Mouse (Mus musculus) limb, embryonic 13.5 days (tissue): ENCODE results near the gene Smurf2. TPM values are rescaled to one million over a fixed set of nuclear protein-coding genes. Genes with fewer than 3 reads are reported as not detected.

Source experiments
- ATAC-seq: fragments of 200-750 bp; cut with Nextera tagmentation; 2 replicates; pipeline ENCODE4 v1.8.0; 2017; ENCODE audit warnings: low read depth, moderate number of reproducible peaks, moderate TSS enrichment; ENCODE audit not compliant: low FRiP score
- H3K27ac ChIP-seq: fragments of 300-500 bp; sonication (generic); 2 replicates; pipeline ENCODE4 v1.5.1; 2015; ENCODE audit warnings: inconsistent platforms, mild to moderate bottlenecking, moderate library complexity
- H3K27me3 ChIP-seq: fragments of 300-500 bp; sonication (generic); 2 replicates; pipeline ENCODE4 v1.6.1; 2015; ENCODE audit warnings: mild to moderate bottlenecking, inconsistent platforms
- H3K36me3 ChIP-seq: fragments of 300-500 bp; sonication (generic); 2 replicates; pipeline ENCODE4 v1.6.1; 2015; ENCODE audit warnings: inconsistent platforms, mild to moderate bottlenecking, moderate library complexity
- H3K4me1 ChIP-seq: fragments of 300-500 bp; sonication (generic); 2 replicates; pipeline ENCODE4 v1.6.1; 2015; ENCODE audit warnings: inconsistent platforms
- H3K4me2 ChIP-seq: fragments of 300-500 bp; sonication (generic); replicated peaks from 2 replicates; pipeline ENCODE4 v1.6.1; 2015; ENCODE audit warnings: inconsistent platforms, mild to moderate bottlenecking, moderate library complexity
- H3K4me3 ChIP-seq: fragments of 300-500 bp; sonication (generic); 2 replicates; pipeline ENCODE4 v1.5.1; 2015; ENCODE audit warnings: moderate library complexity, mild to moderate bottlenecking, inconsistent platforms
- H3K9ac ChIP-seq: fragments of 300-500 bp; sonication (generic); 2 replicates; pipeline ENCODE4 v1.6.1; 2015; ENCODE audit warnings: mild to moderate bottlenecking, inconsistent platforms
- H3K9me3 ChIP-seq: fragments of 300-500 bp; sonication (generic); 2 replicates; pipeline ENCODE4 v1.6.1; 2016; ENCODE audit warnings: inconsistent platforms
- WGBS: fragments of 180-500 bp; shearing (Covaris S2); methylation state at CpG from one replicate; pipeline ENCODE4 v1.1.7; 2015; 5-methylcytosine and 5-hydroxymethylcytosine counted together
- polyA plus RNA-seq: library from polyadenylated mRNA; unstranded; fragments of >200 nt; fragmentation: Nextera tagmentation; extraction: Ambion mirVana; gene quantifications from 2 replicates; pipeline ENCODE4 v1.2.1, GENCODE M21; 2015

The Smurf2 gene
- 14.5 and 15.8 TPM in 2 replicates for polyA plus RNA-seq

DNA sequence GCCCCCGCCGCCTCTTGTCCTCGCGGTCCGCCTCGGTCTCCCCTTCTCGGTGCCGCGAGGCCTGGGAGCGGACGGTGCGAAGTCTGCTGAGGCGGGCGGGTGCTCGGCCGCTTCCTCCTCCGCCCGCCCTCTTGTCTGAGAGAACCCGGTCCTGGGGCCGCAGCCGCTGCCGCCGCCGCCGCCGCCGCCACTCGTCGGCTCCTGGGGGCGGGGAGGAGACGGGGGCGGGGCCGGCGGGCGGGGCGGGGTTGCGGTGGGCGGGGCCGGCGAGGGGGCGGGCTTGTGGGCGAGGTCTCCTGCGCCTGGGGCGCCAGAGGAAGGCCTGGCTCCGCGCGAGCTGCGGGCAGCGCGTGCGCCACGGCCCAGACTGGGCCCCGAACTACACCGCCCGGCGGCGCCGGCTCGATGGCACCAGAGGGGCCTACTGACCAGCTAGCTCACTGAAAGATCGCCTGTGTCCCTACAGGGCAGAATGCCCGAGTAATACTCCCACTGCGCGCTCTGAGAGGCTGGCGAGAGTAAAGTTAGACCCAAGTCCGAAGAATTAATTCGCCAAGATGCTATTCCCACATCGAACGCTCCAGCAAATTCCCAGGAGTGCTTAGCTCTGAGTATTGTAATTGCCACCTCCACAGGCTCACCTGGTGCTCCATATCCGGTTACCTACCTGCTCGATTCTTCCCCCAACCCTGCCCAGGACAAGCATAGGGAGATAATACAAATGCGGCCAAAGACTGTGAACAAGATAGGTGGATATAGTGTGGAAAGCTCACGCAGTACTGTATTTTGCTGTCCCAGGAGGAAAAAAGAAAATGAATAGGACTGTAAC, at the start of gene Smurf2:
Smurf2 (minus strand) TSS at position 165 of the 829 bp plus-strand sequence.
- H3K4me3 ChIP-seq: peak within 1 kb of the TSS; percentile 93
- H3K27ac ChIP-seq: peak within 1 kb of the TSS; percentile 95
- H3K27me3 ChIP-seq: no peaks in the 10 kb centered on the region
- 4% methylated on average over 31 of the region's 72 CpGs for WGBS
- H3K9ac ChIP-seq: peak within 1 kb of the TSS; percentile 97
- H3K4me1 ChIP-seq: peaks cover 23% of the 10 kb centered on the region
- no peaks in the 10 kb centered on the region for H3K36me3 ChIP-seq
- no peaks in the 10 kb centered on the region for H3K9me3 ChIP-seq
- ATAC-seq: peak; percentile 96
- H3K4me2 ChIP-seq: peak within 1 kb of the TSS; percentile 88

DNA sequence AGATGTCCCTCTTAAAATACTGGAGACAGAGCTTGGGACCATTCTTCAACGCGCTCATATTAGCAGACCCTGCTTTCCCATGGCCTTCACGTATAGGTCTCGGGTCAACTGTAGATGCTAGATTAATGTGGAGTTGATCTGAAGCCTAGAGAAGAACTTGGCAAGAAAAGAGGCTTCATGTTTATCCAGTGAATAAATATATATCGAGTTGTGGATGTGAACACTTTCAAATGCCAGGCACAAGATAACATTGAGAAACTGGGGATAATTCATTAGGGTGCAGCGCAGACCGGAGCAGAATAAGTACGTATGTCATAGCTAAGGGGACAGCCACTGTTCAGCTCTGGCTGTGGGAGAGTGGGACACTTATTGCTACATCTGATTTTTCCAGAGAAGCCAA, 49.3 kb upstream of the Smurf2 start:
- 91% methylated on average over 8 of the region's 8 CpGs for WGBS
- no peak for ATAC-seq
- H3K4me2 ChIP-seq: no peak overlapping the region
- no peaks in the 10 kb centered on the region for H3K27me3 ChIP-seq
- no peak overlapping the region for H3K9ac ChIP-seq
- H3K9me3 ChIP-seq: no peaks in the 10 kb centered on the region
- no peak overlapping the region for H3K27ac ChIP-seq
- no peaks in the 10 kb centered on the region for H3K36me3 ChIP-seq
- no peak overlapping the region for H3K4me3 ChIP-seq
- no peaks in the 10 kb centered on the region for H3K4me1 ChIP-seq

DNA sequence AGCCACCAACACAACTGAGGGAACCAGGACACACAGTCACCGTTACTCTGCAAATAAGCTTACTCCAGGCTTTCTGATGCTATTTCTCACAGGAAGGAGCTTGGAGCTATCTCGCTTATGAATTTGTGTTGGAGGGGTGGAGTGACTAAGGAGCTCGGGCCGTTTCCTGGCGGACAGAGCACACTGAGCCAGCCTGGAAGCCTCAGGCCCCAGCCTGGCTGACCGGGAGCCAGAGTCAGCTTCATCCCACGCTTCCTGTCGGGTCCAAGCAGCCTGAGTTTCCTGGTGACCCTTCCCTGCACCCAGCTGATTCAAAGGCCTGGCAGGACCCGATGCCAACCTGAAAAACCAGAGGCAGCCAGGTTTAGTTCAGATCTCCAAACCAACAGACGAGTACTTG, 47.1 kb upstream of the Smurf2 start:
- Histone ChIP-seq H3K4me3 (no peak overlapping the region), H3K4me1 (no peaks in the 10 kb centered on the region), H3K27me3 (no peaks in the 10 kb centered on the region), H3K36me3 (no peaks in the 10 kb centered on the region), H3K4me2 (no peak overlapping the region), H3K9ac (no peak overlapping the region), H3K27ac (no peak overlapping the region), H3K9me3 (no peaks in the 10 kb centered on the region)
- ATAC-seq: no peak
- 62% methylated on average over 10 of the region's 10 CpGs for WGBS

DNA sequence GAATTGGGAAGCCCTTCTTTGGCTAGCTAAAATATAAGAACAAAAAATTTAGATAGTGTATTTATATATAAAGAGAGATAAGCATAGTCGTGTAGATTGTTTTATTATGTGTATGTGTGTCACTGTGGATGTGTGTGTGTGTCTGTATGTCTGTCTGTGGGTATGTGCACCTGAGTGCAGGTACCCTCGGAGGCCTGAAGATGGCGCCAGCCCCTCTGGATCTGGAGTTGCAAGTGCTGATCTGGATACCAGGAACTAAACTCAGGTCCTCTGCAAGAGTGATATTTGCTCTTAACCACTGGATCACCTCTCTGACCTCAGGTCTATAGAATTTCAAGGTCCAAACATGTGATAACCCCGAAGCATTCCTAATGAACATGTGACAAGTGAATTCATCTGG, 45.4 kb upstream of the Smurf2 start:
- Histone ChIP-seq H3K36me3 (no peaks in the 10 kb centered on the region), H3K27me3 (no peaks in the 10 kb centered on the region), H3K9me3 (no peaks in the 10 kb centered on the region), H3K4me3 (no peak overlapping the region), H3K4me2 (no peak overlapping the region), H3K9ac (no peak overlapping the region), H3K4me1 (0 out of 2 replicates have a peak, but pooled peaks cover 8% of the 10 kb centered on the region), H3K27ac (no peak overlapping the region)
- ATAC-seq: no peak
- 94% methylated on average over 4 of the region's 4 CpGs for WGBS

DNA sequence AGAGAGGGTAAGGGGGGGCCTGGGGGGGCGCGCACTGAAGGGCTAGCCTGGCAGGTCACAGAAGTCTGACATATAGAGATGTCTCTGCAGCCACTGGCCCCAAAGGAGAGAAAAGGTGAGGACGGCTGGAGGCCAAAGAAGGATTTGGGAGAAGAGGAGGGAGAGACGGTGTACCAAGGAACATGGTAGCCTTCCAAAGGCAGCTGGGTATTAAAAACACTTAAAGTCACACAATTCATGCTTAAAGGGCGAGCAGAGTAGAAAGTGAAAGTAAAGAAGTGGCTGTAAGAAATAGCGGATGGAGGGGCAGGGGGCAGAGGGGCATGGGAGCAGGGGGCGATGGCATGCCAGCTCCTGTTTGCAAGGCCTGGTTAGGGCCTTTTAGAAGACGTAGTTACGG, 41.8 kb upstream of the Smurf2 start:
- Histone ChIP-seq H3K36me3 (no peaks in the 10 kb centered on the region), H3K27me3 (no peaks in the 10 kb centered on the region), H3K4me1 (0 out of 2 replicates have a peak, but pooled peaks cover 12% of the 10 kb centered on the region), H3K9ac (no peak overlapping the region), H3K27ac (no peak overlapping the region), H3K4me2 (no peak overlapping the region), H3K4me3 (no peak overlapping the region), H3K9me3 (no peaks in the 10 kb centered on the region)
- WGBS: 79% methylated on average over 9 of the region's 9 CpGs
- no peak for ATAC-seq

DNA sequence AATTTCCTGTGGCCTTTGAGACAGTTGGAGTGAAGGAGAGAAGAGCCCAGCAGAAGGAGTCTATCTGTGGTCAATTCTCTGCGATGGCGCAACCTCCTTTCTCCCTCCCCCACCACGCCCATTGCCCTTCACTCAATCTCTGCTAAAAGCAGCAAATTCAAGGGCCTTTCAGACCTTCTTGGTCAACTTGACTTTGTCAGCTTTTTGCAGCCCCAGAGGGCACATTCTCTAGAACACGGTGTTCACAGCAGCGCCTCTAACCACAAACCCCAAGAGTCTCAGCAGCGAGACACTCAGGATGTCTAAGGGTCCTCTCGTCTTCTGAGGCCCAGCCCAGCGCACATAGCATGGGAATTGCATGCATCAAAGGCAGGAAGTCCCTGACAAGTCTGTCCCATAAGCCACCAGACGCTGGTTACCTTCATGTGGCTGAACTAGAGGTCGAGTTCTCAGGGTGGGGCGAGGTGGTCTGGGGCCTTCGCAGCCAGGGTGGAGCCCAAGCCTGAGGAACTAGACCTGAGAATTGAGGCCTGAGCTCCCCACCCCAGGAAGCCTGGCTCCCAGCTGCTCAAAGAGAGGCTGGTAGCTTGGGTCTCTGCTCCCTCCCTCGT, 41.1 kb upstream of the Smurf2 start:
- Histone ChIP-seq H3K36me3 (no peaks in the 10 kb centered on the region), H3K27ac (no peak overlapping the region; the same call in 1 of the 2 replicates), H3K9ac (no peak overlapping the region), H3K27me3 (no peaks in the 10 kb centered on the region), H3K4me3 (no peak overlapping the region), H3K4me2 (no peak overlapping the region), H3K9me3 (no peaks in the 10 kb centered on the region), H3K4me1 (0 out of 2 replicates have a peak, but pooled peaks cover 13% of the 10 kb centered on the region)
- no peak for ATAC-seq
- 62% methylated on average over 13 of the region's 13 CpGs for WGBS

DNA sequence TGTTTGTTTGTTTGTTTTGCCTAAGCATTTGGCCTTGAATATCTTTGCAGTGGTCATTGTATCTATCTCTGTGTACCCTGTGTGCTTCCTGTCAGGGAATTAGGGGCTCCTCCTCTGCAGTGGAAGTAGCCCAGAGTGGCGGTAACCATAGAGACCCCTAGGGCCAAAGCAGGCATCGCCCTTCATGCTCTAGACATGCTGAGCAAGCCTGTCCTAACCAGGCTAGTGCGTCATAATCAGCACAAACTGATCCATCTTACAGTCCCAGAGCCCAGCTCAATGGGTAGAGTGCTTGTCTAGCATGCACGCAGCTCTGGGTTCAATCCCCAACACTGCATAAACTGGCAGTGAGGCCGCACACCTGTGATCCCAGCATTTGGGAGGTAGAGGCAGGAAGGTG, 38.6 kb upstream of the Smurf2 start:
- Histone ChIP-seq H3K36me3 (no peaks in the 10 kb centered on the region), H3K27ac (no peak overlapping the region), H3K4me2 (no peak overlapping the region), H3K9me3 (no peaks in the 10 kb centered on the region), H3K4me3 (no peak overlapping the region), H3K27me3 (no peaks in the 10 kb centered on the region), H3K4me1 (0 out of 2 replicates have a peak, but pooled peaks cover 13% of the 10 kb centered on the region), H3K9ac (no peak overlapping the region)
- WGBS: 84% methylated on average over 5 of the region's 5 CpGs
- no peak for ATAC-seq

DNA sequence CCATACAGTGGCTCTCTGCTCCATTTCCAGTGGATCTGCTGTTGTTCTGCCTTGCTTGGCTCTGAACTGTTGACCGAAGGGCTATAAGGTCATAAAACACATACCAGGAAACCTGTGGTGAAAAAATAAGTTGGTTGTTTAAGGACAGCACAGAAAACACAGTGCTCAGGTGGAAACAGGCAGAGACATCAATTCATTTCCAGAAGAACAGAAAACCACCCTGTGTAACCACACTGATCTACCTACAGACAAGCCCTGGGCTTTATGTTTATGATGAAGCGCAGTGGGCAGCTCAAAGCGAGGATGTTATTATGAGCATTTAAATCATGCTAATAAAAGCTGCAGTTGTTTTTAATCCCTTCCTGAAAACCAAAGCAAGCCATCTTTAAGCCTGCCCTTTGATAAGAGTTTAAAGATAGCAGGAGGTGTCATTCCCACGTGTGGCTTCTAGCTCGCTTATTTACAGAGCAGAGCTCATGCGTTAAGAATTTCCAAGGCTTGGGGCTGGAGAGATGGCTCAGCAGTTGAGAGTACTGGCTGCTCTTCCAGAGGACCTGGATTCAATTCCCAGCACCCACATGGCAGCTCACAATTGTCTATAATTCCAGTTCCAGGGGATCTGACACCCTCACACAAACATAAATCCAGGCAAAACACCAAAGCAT, 38.0 kb upstream of the Smurf2 start:
- Histone ChIP-seq H3K27ac (no peak overlapping the region), H3K4me3 (no peak overlapping the region), H3K36me3 (no peaks in the 10 kb centered on the region), H3K27me3 (no peaks in the 10 kb centered on the region), H3K4me2 (no peak overlapping the region), H3K9ac (no peak overlapping the region), H3K4me1 (0 out of 2 replicates have a peak, but pooled peaks cover 13% of the 10 kb centered on the region), H3K9me3 (no peaks in the 10 kb centered on the region)
- ATAC-seq: no peak
- WGBS: 77% methylated on average over 6 of the region's 6 CpGs

DNA sequence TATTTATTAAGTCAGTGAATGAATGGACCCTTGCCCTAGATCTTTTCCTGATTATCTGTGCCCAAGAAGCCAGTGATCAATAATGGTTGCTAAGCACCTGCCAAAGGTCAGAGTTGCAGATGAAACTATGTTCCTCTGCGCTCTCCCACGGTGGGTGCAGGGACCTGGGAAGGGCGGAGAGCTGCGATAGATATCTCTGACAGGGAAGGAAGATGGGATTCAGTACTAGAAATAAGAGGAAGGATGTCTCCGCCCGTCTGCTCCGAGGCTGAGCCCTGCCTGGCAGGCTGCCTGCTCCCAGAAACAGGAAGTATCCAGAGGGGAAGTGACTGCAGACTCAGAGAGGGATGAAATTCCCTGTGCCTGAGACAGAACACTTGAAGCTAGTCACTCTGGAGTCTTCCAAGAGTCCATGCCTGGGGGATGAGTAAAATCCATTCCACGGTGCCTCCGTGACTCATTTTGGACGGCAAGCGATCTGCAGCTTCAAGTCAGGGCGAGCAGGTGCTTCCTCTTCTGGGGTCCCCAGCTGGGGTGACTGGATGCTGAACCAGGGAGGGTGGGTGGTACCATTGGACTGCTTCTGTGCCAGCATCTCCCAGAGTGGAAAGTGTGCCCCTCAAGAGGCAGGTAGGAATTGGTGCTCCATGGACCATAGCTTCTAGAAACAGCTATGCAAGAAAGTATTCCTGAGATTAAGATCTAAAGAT, 36.9 kb upstream of the Smurf2 start:
- Histone ChIP-seq H3K36me3 (no peaks in the 10 kb centered on the region), H3K27ac (no peak overlapping the region), H3K27me3 (no peaks in the 10 kb centered on the region), H3K9ac (no peak overlapping the region), H3K4me2 (no peak overlapping the region), H3K4me3 (no peak overlapping the region), H3K9me3 (no peaks in the 10 kb centered on the region), H3K4me1 (0 out of 2 replicates have a peak, but pooled peaks cover 13% of the 10 kb centered on the region)
- ATAC-seq: no peak
- WGBS: 76% methylated on average over 12 of the region's 12 CpGs

DNA sequence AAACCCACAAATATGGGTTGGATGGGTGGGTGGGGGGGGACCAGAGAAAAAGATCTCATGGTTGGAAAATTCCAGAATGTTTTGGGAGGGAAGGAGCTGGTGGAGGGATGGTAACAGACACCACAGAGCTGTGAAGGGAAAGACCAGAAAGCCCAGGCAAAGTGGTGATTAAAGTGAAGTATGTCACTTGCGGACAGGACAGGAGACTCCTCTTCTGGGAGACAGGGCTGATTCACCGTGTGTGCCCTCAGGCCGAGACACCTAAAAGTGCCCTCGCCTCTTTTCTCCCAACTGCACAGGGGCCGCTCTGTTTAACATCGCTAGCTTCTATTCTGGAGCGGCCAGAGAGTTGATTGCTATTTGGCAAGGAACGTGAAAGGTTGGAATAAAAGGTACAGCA, 34.1 kb upstream of the Smurf2 start:
- no peak overlapping the region for H3K4me2 ChIP-seq
- WGBS: 66% methylated on average over 8 of the region's 8 CpGs

DNA sequence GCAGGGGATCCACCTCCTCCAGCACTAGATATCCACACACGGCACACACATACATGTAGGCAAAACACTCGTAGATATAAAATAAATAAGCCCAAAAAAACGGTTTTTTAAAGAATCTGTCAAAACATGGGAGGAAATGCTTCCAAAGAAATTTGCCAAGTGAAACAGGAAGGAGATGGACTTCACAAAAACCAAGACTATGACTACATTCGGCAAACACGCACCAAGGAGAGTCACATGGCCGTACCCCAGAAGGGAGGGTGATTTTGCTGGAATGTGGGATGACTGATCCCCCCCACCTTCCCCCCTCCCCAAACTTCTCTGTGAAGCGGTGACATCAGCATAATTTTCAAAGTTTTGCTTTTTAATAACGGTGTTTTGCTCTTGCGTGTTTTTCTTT, 33.6 kb upstream of the Smurf2 start:
- ATAC-seq: no peak
- H3K4me3 ChIP-seq: no peak overlapping the region
- H3K27me3 ChIP-seq: no peaks in the 10 kb centered on the region
- H3K4me1 ChIP-seq: 0 out of 2 replicates have a peak, but pooled peaks cover 5% of the 10 kb centered on the region
- H3K27ac ChIP-seq: no peak overlapping the region
- 73% methylated on average over 9 of the region's 9 CpGs for WGBS
- H3K36me3 ChIP-seq: no peaks in the 10 kb centered on the region
- H3K9me3 ChIP-seq: no peaks in the 10 kb centered on the region
- no peak overlapping the region for H3K9ac ChIP-seq
- no peak overlapping the region for H3K4me2 ChIP-seq

More for the DNA sequence above, 34.1 kb upstream of the Smurf2 start:
- H3K9ac ChIP-seq: no peak overlapping the region
- ATAC-seq: no peak
- no peak overlapping the region for H3K4me3 ChIP-seq
- 0 out of 2 replicates have a peak, but pooled peaks cover 5% of the 10 kb centered on the region for H3K4me1 ChIP-seq
- H3K27ac ChIP-seq: no peak overlapping the region
- H3K27me3 ChIP-seq: no peaks in the 10 kb centered on the region
- no peaks in the 10 kb centered on the region for H3K36me3 ChIP-seq
- no peaks in the 10 kb centered on the region for H3K9me3 ChIP-seq
